Mouse (Mus musculus) testis, adult 2 months (tissue): ENCODE measurements around the gene Plk5.

Experiments used
- CTCF ChIP-seq: fragments of 200-500 bp; IDR thresholded peaks from 2 replicates; pipeline ENCODE4 v1.5.1; 2012; ENCODE audit warnings: low read depth, mild to moderate bottlenecking, inconsistent platforms, low read length, moderate library complexity; ENCODE audit not compliant: control insufficient read depth, insufficient read depth, insufficient replicate concordance
- POLR2A ChIP-seq: fragments of 200-500 bp; IDR thresholded peaks from 2 replicates; pipeline ENCODE4 v1.6.1; 2012; ENCODE audit warnings: low read depth, mild to moderate bottlenecking, inconsistent platforms, low read length, moderate library complexity; ENCODE audit not compliant: control insufficient read depth

DNA sequence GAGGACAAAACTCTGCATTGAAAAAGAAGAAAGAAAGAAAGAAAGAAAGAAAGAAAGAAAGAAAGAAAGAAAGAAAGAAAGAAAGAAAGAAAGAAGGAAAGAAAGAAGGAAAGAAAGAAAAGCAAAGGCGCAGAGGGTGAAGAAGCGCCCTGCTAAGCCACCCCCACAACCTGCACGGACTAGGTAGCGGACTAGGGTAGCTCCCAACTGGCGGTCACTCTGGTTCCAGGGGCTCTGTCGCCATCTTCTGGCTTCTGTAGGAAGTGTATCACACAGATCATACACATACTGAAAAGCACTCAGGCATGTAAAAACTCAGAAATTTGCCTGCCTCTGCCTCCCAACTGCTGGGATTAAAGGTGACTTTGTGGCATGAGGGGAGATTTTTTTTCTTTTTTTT, 17.8 kb downstream of the Plk5 start:
- TF ChIP-seq CTCF (peak; percentile 59; the same call in 1 of the 2 replicates), POLR2A (no peak)
